Mouse (Mus musculus) skeletal muscle tissue, adult 2 months (tissue): Measurements from ENCODE around the gene Syce1l.

Experiments used
- DNase-seq: peaks from one replicate; pipeline ENCODE4 v3.0.0-alpha.2; 2012; ENCODE audit warnings: low read depth, low spot score

The Syce1l gene

DNA sequence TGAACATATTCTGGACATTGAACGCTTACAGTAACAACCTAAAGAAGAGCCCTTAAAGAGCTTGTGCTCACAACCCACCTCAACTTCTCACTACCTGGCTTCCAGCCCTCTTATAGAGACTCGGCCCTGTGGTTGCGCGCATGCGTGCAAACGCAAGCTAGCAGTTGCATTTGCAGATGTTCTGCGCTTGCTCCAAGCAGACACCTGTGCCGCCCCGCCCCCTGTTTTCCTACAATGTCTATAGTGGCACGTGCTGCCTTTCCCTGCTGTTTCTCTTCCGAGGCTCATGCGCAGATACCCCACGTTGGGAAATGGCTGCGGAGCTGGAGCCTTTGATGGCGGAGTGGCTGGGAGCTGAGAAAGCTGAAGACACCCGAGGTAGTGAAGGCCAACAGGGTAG, at the start of gene Syce1l:
Gene Syce1l (plus strand): TSS at position 288 of the 400 bp plus-strand sequence.
- DNase-seq, result no peak

DNA sequence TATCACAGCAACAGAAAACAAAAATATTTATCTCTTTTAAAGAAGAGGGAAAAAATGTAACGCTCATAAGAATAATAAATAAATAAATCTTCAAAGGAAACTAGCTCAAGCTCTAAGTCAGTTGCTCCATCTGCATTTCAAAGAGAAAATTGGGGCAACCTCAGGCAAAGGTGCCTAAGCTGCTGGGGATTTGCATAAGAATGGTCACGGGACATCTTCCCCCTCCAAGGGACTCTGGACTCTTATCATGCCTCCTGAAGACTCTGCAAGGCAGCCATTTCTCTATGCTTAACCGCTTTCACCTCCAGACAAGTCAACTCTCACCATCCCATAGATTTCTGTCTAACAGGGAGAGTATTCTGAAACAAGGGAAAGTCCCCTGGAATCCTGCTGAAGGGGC, 44.6 kb upstream of the Syce1l start:
- DNase-seq, result no peak

DNA sequence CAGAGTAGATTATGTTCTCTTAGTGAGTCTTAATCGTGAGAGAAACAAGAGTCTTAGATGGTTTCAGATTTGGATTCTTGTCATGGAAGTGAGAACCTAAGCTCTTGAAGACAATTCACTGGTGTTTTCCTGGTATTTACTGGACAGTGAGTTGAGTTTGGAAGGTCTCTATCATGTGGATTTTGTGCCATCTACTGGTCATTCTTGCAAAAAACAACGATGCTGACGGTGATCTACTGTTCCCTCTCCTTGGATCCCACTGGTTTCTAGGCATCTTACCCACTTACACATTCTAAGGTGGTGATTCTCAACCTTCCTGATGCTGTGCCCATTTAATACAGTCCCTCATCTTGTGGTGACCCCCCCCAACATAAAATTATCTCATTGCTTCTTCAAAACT, 10.4 kb upstream of the Syce1l start:
- DNase-seq, result no peak

DNA sequence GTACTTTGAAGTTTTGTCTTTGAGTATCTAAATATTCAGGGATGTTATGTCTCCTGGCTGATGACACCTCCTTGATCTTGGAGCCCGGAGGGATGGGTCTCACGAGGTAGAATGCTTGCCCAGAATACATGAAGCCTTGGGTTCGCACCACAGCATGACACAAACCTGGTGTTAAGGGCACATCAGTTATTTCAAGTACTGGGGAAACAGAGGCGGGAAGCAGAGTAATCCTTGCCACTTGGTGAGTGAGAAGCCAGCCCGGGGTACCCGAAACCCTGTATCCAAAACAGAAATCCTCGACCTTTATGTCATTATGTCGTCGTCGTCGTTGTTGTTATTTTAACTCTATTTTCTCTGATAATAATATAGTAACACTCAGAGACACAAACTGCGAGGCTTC, 8.9 kb upstream of the Syce1l start:
- no peak for DNase-seq

DNA sequence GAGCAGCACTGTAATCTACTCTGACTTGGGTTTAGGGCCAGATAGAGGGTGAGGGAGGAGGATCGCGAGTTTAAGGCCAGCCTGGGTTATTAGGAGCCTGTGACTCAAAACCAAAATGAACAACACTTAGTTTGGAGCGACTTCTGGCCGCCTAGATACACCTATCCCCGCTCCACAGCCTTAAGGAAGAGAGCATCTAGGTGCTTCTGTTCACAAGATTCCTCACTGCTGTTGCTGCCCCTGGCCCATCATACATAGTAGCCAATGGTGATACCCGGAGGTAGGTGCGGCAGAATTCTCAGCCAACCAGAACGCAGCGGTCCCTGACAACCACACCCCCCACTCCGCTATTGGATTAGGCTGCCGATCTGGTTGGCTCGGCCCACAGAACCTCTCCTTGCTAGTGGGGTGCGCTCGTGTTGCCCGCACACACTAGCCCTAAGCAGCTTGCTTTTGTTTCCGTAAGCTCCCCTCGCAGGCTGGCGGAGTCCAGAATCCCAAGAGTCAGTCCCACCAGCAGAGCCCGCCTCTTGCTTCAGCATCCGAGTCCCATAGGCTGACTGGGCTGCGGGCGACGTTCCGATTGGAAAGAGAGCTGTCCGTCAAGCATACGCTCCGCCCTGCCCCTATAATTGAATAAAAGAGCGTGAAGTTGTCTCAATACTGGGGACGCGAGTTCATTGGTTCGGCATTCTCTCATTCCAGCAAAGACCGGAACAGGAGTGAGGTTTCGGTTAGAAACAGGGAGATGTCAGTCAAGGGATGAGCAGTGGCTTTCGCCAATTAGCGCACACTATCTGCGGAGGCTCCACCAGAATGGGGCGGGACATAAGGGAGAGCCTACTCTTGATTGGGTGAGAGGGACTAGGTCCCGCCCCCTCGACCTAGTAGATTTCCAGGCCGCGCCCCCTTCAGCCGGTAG, 8.1 kb upstream of the Syce1l start, which contains the start of gene Mon1b:
Gene Mon1b (plus strand): TSS at position 918 of the 922 bp plus-strand sequence.
- DNase-seq, result peak; percentile 98

DNA sequence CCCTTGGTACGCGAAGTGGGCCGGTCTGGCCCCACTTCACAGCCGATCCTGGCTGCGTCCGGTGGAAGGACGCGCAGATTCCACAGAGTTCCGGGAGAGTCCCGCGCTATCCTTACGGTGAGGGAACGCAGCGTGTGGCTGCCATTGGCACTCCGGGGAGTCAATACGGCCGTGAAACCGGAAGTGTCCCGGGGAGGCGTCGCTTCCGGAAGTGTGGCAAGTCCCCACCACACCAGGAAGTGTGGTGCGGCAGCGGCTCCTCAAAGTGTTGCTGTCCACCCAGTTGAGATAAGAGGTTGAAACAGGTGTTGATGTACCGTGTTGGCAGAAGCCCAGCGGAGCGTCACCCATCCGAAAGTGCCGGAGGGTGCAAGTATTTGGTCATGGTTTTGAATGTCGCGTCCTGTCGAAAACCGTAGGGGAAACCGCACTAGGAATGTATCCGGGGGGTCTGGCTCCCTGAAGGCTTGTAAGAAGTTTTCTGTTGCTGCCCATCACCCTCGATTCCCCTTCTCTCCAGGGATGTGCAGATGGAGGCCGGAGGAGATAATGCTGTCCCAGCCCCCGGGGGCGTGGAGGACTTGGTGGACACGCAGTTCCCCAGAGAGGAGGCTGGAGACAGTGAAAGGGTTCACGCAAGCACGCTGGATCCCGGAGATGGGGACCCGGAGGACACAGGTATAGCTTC, 7.3 kb upstream of the Syce1l start:
- no peak for DNase-seq

DNA sequence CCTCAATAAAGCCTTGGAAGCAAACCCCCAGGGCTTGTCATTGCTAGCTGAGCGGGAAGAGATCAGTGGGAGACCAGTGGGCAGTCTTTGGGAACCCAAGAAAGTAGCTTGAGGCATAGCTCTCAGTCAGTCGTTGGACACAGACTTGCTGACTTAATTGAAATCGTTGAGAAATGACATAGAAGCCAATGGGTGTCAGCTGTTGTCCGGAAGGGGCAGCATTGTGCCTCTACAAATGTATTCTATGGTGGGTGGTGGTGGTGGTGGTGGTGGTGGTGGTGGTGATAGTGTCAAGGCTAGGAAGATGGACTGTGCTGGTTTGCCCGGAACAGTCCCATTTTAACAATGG, 6.8 kb upstream of the Syce1l start:
- no peak for DNase-seq

DNA sequence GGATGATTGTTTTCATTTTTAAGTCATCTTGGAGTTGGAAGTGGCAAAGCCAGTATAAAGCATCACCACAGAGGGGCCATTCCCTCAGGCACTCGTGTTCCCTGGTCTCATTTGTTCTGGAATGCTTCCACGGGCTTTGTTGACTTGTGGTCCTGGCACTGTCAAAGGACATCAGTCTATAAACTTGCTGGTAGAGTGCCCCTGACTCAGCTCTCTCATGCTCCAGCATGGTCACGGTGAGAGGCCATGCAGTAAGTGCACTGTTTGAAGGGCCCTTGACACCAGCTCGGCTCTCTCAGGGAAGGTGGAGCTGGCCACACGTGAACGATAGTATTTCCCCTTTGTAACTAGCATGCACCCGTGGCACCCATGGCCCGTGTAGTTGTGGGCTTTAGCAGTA, 2.7 kb upstream of the Syce1l start:
- DNase-seq, result no peak

GRCm38 (mm10) chr8:113643479-113644210, 632 bp downstream of the Syce1l start:
- DNase-seq, result no peak

DNA sequence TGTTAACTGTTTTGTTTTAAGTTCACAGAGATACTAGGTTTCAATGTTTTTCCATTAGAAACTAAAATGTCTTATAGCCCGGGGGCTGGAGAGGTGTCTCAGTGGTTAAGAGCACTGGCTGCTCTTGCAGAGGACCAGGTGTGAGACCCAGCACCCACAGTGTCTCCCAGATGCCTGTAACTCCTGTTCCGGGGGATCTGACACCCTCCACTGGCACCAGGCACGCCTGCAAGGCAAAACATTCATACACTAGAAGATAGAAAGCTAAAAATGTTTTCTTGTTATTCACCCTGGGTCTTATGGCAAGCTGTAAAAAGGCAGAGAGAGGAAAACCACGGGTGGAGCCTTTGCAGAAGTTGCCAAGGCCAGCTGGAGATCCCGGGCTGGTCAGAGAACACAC, 2.2 kb downstream of the Syce1l start:
- DNase-seq, result no peak

GRCm38 (mm10) chr8:113652450-113652849, 9.4 kb downstream of the Syce1l start:
- no peak for DNase-seq

GRCm38 (mm10) chr8:113653151-113653550, 10.1 kb downstream of the Syce1l start:
- DNase-seq, result no peak

- DNase-seq, result no peak
These were observed 13.1 kb downstream of the Syce1l start for GRCm38 (mm10) chr8:113656154-113656553.

GRCm38 (mm10) chr8:113656681-113657298, 13.8 kb downstream of the Syce1l start:
- DNase-seq, result no peak

DNA sequence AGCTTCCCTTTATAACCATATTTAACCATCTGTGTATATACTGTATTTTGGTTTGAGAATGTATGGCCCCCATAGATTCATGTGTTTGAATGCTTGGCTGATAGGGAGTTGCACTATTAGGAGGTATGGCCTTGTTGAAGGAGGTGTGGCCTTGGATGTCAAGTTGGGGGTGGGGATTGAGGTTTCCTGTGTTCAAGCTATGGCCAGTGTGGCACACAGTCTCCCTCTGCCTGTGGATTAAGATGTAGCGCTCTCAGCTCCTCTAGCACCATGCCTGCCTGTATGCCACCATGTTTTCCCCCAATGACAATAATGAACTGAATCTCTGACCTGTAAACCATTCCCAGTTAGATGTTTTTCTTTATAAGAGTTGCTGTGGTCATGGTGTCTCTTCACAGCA, 17.1 kb downstream of the Syce1l start:
- no peak for DNase-seq

- DNase-seq, result peak; percentile 32
These were observed 21.5 kb downstream of the Syce1l start for GRCm38 (mm10) chr8:113664544-113664943.

GRCm38 (mm10) chr8:113665036-113665435, 22.0 kb downstream of the Syce1l start:
- DNase-seq, result no peak

DNA sequence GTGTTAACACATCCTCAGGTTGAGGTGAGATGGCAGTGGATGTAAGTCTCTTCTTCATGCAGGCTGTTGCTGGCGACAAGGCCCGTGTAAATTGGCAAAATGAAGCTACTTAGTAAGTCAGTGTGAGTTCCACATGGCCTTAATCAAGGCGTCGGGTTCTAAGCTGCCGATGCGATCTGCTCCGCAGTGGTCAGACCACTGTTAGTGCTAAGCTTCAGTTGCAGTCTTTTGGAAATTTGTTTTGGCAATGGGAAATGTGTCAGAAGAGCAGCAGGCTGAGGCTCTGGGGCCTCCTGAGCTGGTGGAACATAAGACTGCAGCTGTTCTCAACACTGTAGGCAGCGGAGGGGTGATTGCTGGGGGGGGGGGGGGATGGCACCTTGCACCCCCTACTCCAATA, 22.9 kb downstream of the Syce1l start:
- DNase-seq, result no peak

- no peak for DNase-seq
These were observed 23.9 kb downstream of the Syce1l start for GRCm38 (mm10) chr8:113666714-113667432.

- no peak for DNase-seq
These were observed 26.9 kb downstream of the Syce1l start for GRCm38 (mm10) chr8:113669924-113670323.

GRCm38 (mm10) chr8:113672599-113673255, 29.7 kb downstream of the Syce1l start:
- DNase-seq, result no peak
